Mouse (Mus musculus) midbrain, embryonic 16.5 days (tissue): ENCODE data around the gene Rnf214. TPM values are rescaled to one million over a fixed set of nuclear protein-coding genes. Genes with fewer than 3 reads are reported as not detected.

Experiments
- ATAC-seq: fragments of 200-750 bp; cut with Nextera tagmentation; 2 replicates; pipeline ENCODE4 v1.8.0; 2017; ENCODE audit warnings: moderate TSS enrichment
- H3K27ac ChIP-seq: fragments of 300-500 bp; sonication (generic); 2 replicates; pipeline ENCODE4 v1.5.1; 2014; ENCODE audit warnings: mild to moderate bottlenecking, low read length, mixed read lengths
- H3K27me3 ChIP-seq: fragments of 300-500 bp; sonication (generic); 2 replicates; pipeline ENCODE4 v1.6.1; 2014; ENCODE audit warnings: low read depth, low read length, mixed read lengths; ENCODE audit not compliant: control insufficient read depth, insufficient read depth
- H3K36me3 ChIP-seq: fragments of 300-500 bp; sonication (generic); 2 replicates; pipeline ENCODE4 v1.6.1; 2014; ENCODE audit warnings: mild to moderate bottlenecking, low read length, moderate library complexity, mixed read lengths; ENCODE audit not compliant: control insufficient read depth, insufficient read depth
- H3K4me1 ChIP-seq: fragments of 300-500 bp; sonication (generic); 2 replicates; pipeline ENCODE4 v1.6.1; 2014; ENCODE audit warnings: mild to moderate bottlenecking, low read length, mixed read lengths; ENCODE audit not compliant: control insufficient read depth, insufficient read depth
- H3K4me2 ChIP-seq: fragments of 300-500 bp; sonication (generic); 2 replicates; pipeline ENCODE4 v1.6.1; 2014; ENCODE audit warnings: mild to moderate bottlenecking, low read length, mixed read lengths
- H3K4me3 ChIP-seq: fragments of 300-500 bp; sonication (generic); 2 replicates; pipeline ENCODE4 v1.5.1; 2014; ENCODE audit warnings: low read depth, mild to moderate bottlenecking, low read length, moderate library complexity, mixed read lengths
- H3K9ac ChIP-seq: fragments of 300-500 bp; sonication (generic); 2 replicates; pipeline ENCODE4 v1.6.1; 2014; ENCODE audit warnings: low read depth, low read length, mixed read lengths
- H3K9me3 ChIP-seq: fragments of 300-500 bp; sonication (generic); replicated peaks from 2 replicates; pipeline ENCODE4 v1.6.1; 2014; ENCODE audit warnings: mild to moderate bottlenecking, low read length, mixed read lengths; ENCODE audit not compliant: control insufficient read depth, poor library complexity, severe bottlenecking
- WGBS: fragments of 180-500 bp; shearing (Covaris S2); extraction: QIAGEN DNeasy Blood & Tissue Kit; methylation state at CpG from one replicate; pipeline ENCODE4 v1.1.7; 2014; 5-methylcytosine and 5-hydroxymethylcytosine counted together
- polyA plus RNA-seq: library from polyadenylated mRNA; unstranded; fragments of >200 nt; fragmentation: Nextera tagmentation; extraction: Ambion mirVana; gene quantifications from 2 replicates; pipeline ENCODE4 v1.2.1, GENCODE M21; 2015

Gene Rnf214
- polyA plus RNA-seq, 1 experiment from 2014 or later, result 97.9 TPM

- H3K27me3 ChIP-seq, result no peaks in the 10 kb centered on the region
- H3K9me3 ChIP-seq, result no peaks in the 10 kb centered on the region
- H3K9ac ChIP-seq, result no peak overlapping the region
- ATAC-seq, result no peak
- H3K4me3 ChIP-seq, result no peak overlapping the region
- H3K4me2 ChIP-seq, result no peak overlapping the region
- no peak overlapping the region for H3K27ac ChIP-seq
- WGBS, result 89% methylated on average over 15 of the region's 15 CpGs
- peaks cover 21% of the 10 kb centered on the region for H3K36me3 ChIP-seq
- no peaks in the 10 kb centered on the region for H3K4me1 ChIP-seq
Measured at GRCm38 (mm10) chr9:45938952-45939637, 32.4 kb upstream of the Rnf214 start.

DNA sequence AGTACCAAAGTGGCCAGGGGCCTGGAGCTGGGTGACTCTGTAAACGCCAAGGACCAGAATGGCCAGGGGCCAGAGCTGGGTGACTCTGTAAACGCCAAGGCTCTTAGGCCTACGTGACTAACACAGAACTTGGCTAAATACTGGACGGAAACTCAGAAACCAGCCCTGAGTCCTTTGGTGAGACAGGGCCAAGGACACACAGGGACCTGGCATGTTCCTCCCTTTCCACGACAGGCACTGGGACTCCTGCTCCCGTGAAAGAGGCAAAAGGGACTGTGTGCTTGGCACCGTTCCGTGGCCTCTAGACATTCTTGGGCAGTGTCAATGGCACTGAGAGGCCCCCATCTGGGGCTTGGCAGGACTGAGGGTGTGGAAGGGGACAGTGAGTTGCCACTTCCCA is 31.4 kb upstream of the Rnf214 start:
- Histone ChIP-seq H3K27ac (no peak overlapping the region), H3K9ac (no peak overlapping the region), H3K36me3 (peaks cover 13% of the 10 kb centered on the region), H3K4me1 (no peaks in the 10 kb centered on the region), H3K27me3 (no peaks in the 10 kb centered on the region), H3K4me3 (no peak overlapping the region), H3K9me3 (no peaks in the 10 kb centered on the region), H3K4me2 (no peak overlapping the region)
- no peak for ATAC-seq
- WGBS, result 92% methylated on average over 8 of the region's 8 CpGs

GRCm38 (mm10) chr9:45936883-45937282 is 30.2 kb upstream of the Rnf214 start:
- no peak for ATAC-seq
- Histone ChIP-seq H3K9me3 (no peaks in the 10 kb centered on the region), H3K27me3 (no peaks in the 10 kb centered on the region), H3K9ac (no peak overlapping the region), H3K4me2 (no peak overlapping the region), H3K4me3 (no peak overlapping the region), H3K36me3 (peaks cover 9% of the 10 kb centered on the region; the same call in 1 of the 2 replicates), H3K4me1 (no peaks in the 10 kb centered on the region), H3K27ac (no peak overlapping the region)
- 23% methylated on average over 3 of the region's 3 CpGs for WGBS

GRCm38 (mm10) chr9:45935628-45936210 is 29.0 kb upstream of the Rnf214 start, which contains the start of gene Tagln:
TSS of gene Tagln (minus strand) at chr9:45936058.
- Histone ChIP-seq H3K36me3 (peaks cover 10% of the 10 kb centered on the region), H3K9ac (no peak within 1 kb of the TSS; the same call in 1 of the 2 replicates), H3K4me2 (peak within 1 kb of the TSS; percentile 33), H3K27me3 (no peaks in the 10 kb centered on the region), H3K4me1 (no peaks in the 10 kb centered on the region), H3K9me3 (no peaks in the 10 kb centered on the region), H3K4me3 (no peak within 1 kb of the TSS), H3K27ac (no peak within 1 kb of the TSS)
- 9% methylated on average over 21 of the region's 21 CpGs for WGBS
- ATAC-seq, result no peak

DNA sequence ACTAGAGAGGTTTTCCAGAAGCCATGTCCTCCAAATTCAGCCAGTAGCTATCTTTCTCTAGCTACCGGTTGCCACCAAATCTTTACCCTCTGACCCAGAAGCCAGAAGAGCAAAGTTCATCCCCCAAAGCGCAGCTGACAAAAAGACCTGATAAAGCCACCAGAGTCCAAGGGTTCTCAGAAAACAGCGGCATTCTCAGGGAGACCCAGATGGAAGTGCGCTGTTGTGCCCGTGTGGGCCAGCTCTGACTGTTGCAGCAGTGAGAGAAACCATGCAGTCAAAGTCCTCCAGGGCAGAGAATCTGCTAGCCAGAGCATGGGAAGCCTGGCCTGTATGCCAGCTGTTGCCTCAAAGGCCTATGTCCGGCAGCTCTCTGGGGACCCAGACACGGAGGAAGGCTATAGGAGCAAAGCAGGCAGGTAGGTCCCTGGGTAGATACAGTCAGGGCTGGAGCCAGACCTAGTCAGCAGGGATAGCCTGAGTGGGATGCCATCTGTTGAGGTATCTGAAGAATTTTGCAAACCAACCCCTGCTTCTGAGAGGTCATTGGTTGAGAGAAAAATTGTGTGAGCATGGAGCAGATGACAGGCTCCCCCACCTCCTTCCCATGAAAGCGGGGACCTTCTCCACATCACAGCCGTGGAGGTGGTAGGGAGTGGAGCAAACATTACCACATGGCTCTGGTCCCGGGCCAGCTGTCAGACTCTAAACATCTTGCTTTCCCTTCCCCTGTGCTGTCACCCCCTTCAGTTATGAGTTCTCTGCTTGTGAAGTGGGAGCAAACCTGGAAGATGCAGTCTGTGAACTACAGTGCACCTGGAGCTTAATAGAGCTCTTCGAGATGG is 26.1 kb upstream of the Rnf214 start:
- H3K9me3 ChIP-seq, result no peaks in the 10 kb centered on the region

GRCm38 (mm10) chr9:45931958-45932357 is 25.2 kb upstream of the Rnf214 start:
- H3K4me2 ChIP-seq, result no peak overlapping the region
- H3K9me3 ChIP-seq, result no peaks in the 10 kb centered on the region
- ATAC-seq, result no peak
- H3K36me3 ChIP-seq, result peaks cover 33% of the 10 kb centered on the region
- H3K4me1 ChIP-seq, result no peaks in the 10 kb centered on the region
- H3K9ac ChIP-seq, result no peak overlapping the region
- 52% methylated on average over 1 of the region's 1 CpGs for WGBS
- no peaks in the 10 kb centered on the region for H3K27me3 ChIP-seq
- no peak overlapping the region for H3K27ac ChIP-seq
- no peak overlapping the region for H3K4me3 ChIP-seq

More for the DNA sequence above, 26.1 kb upstream of the Rnf214 start:
- Histone ChIP-seq H3K4me2 (no peak overlapping the region), H3K4me1 (no peaks in the 10 kb centered on the region), H3K27me3 (no peaks in the 10 kb centered on the region), H3K9ac (no peak overlapping the region), H3K36me3 (peaks cover 25% of the 10 kb centered on the region), H3K27ac (no peak overlapping the region), H3K4me3 (no peak overlapping the region)
- ATAC-seq, result no peak
- WGBS, result 81% methylated on average over 11 of the region's 11 CpGs

DNA sequence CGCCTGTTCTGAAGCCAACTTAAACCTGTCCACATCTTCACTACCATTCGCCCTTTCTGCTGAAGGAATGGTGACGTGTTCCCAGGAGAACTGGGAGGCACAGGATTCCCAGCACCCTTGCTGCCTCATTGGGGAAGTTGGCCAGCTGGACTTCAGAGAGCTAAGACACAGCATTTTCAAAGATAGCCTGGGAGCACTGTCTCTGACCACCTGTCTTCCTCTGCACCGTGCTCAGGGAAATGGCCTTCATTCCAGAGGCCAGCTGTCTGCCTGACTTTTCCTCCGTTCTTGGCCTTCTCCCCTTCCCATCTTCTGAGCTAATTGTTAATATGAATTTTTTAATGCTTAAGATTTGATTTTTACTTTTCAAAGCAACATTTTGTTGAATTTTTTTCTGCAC is 22.6 kb upstream of the Rnf214 start:
- peaks cover 44% of the 10 kb centered on the region for H3K36me3 ChIP-seq
- H3K27me3 ChIP-seq, result no peaks in the 10 kb centered on the region
- H3K4me1 ChIP-seq, result no peaks in the 10 kb centered on the region
- H3K9me3 ChIP-seq, result no peaks in the 10 kb centered on the region
- H3K9ac ChIP-seq, result no peak overlapping the region
- H3K4me3 ChIP-seq, result no peak overlapping the region
- 92% methylated on average over 5 of the region's 5 CpGs for WGBS
- H3K27ac ChIP-seq, result no peak overlapping the region
- ATAC-seq, result no peak
- H3K4me2 ChIP-seq, result no peak overlapping the region

GRCm38 (mm10) chr9:45919895-45920294 is 13.2 kb upstream of the Rnf214 start:
- H3K4me2 ChIP-seq, result no peak overlapping the region
- no peaks in the 10 kb centered on the region for H3K9me3 ChIP-seq
- no peak overlapping the region for H3K9ac ChIP-seq
- H3K36me3 ChIP-seq, result peaks cover 23% of the 10 kb centered on the region
- H3K4me3 ChIP-seq, result no peak overlapping the region
- H3K27ac ChIP-seq, result no peak overlapping the region
- 69% methylated on average over 1 of the region's 1 CpGs for WGBS
- H3K27me3 ChIP-seq, result no peaks in the 10 kb centered on the region
- no peaks in the 10 kb centered on the region for H3K4me1 ChIP-seq
- ATAC-seq, result no peak
